Mouse (Mus musculus) megakaryocyte, embryonic 14.5 days (primary cell): ENCODE results near the gene Ncoa3.

Experiments
- FLI1 ChIP-seq: IDR thresholded peaks from 2 replicates; pipeline ENCODE4 v1.6.1; 2012; ENCODE audit warnings: low read length, inconsistent platforms, mixed read lengths
- GATA1 ChIP-seq: IDR thresholded peaks from 3 replicates; pipeline ENCODE4 v1.6.1; 2012; ENCODE audit warnings: mixed read lengths, low read length, inconsistent platforms, borderline replicate concordance

- no peak for TF ChIP-seq GATA1
- no peak for TF ChIP-seq FLI1
Observed at GRCm38 (mm10) chr2:166018769-166019168, 26.3 kb downstream of the Ncoa3 start.
